Mouse (Mus musculus) kidney, embryonic 14.5 days (tissue): Measurements from ENCODE around the gene Maml3. TPM values are rescaled to one million over a fixed set of nuclear protein-coding genes. Genes with fewer than 3 reads are reported as not detected.

Source experiments
- ATAC-seq: fragments of 200-750 bp; cut with Nextera tagmentation; 2 replicates; pipeline ENCODE4 v1.8.0; 2017; ENCODE audit warnings: moderate number of reproducible peaks, mild to moderate bottlenecking, moderate TSS enrichment, moderate library complexity; ENCODE audit not compliant: low FRiP score, low TSS enrichment
- H3K27ac ChIP-seq: fragments of 300-500 bp; sonication (generic); 2 replicates; pipeline ENCODE4 v1.5.1; 2014; ENCODE audit warnings: low read depth, mild to moderate bottlenecking, low read length, moderate library complexity, mixed read lengths
- H3K27me3 ChIP-seq: fragments of 300-500 bp; sonication (generic); 2 replicates; pipeline ENCODE4 v1.6.1; 2014; ENCODE audit warnings: mild to moderate bottlenecking, low read length; ENCODE audit not compliant: control insufficient read depth, insufficient read depth
- H3K36me3 ChIP-seq: fragments of 300-500 bp; sonication (generic); 2 replicates; pipeline ENCODE4 v1.6.1; 2014; ENCODE audit warnings: low read length, mixed read lengths; ENCODE audit not compliant: control insufficient read depth, insufficient read depth
- H3K4me1 ChIP-seq: fragments of 300-500 bp; sonication (generic); 2 replicates; pipeline ENCODE4 v1.6.1; 2014; ENCODE audit warnings: low read length, mixed read lengths; ENCODE audit not compliant: control insufficient read depth, insufficient read depth
- H3K4me2 ChIP-seq: fragments of 300-500 bp; sonication (generic); replicated peaks from 2 replicates; pipeline ENCODE4 v1.6.1; 2014; ENCODE audit warnings: low read depth, mild to moderate bottlenecking, low read length
- H3K4me3 ChIP-seq: fragments of 300-500 bp; sonication (generic); 2 replicates; pipeline ENCODE4 v1.5.1; 2014; ENCODE audit warnings: mild to moderate bottlenecking, low read length
- H3K9ac ChIP-seq: fragments of 300-500 bp; sonication (generic); 2 replicates; pipeline ENCODE4 v1.6.1; 2014; ENCODE audit warnings: low read depth, mild to moderate bottlenecking, low read length, moderate library complexity
- H3K9me3 ChIP-seq: fragments of 300-500 bp; sonication (generic); 2 replicates; pipeline ENCODE4 v1.6.1; 2016; ENCODE audit warnings: low read length; ENCODE audit not compliant: control insufficient read depth
- WGBS: fragments of 180-500 bp; shearing (Covaris S2); extraction: QIAGEN DNeasy Blood & Tissue Kit; methylation state at CpG from one replicate; pipeline ENCODE4 v1.1.7; 2014; 5-methylcytosine and 5-hydroxymethylcytosine counted together
- polyA plus RNA-seq: library from polyadenylated mRNA; unstranded; fragments of >200 nt; fragmentation: Nextera tagmentation; extraction: Ambion mirVana; gene quantifications from 2 replicates; pipeline ENCODE4 v1.2.1, GENCODE M21; 2014

Maml3 gene
- polyA plus RNA-seq, 1 experiment from 2014 or later = 9.4 TPM

- H3K4me2 ChIP-seq = peak overlapping the region; percentile 31; the same call in 1 of the 2 replicates
- WGBS = 6% methylated on average over 10 of the region's 10 CpGs
- ATAC-seq = peak; percentile 95
- H3K27me3 ChIP-seq = no peaks in the 10 kb centered on the region
- H3K9me3 ChIP-seq = no peaks in the 10 kb centered on the region
- H3K9ac ChIP-seq = no peak overlapping the region
- no peaks in the 10 kb centered on the region for H3K36me3 ChIP-seq
- H3K4me3 ChIP-seq = no peak overlapping the region
- H3K4me1 ChIP-seq = peaks cover 42% of the 10 kb centered on the region
- H3K27ac ChIP-seq = peak overlapping the region; percentile 93
Observed at GRCm38 (mm10) chr3:51916060-51916870, 188.6 kb downstream of the Maml3 start.

DNA sequence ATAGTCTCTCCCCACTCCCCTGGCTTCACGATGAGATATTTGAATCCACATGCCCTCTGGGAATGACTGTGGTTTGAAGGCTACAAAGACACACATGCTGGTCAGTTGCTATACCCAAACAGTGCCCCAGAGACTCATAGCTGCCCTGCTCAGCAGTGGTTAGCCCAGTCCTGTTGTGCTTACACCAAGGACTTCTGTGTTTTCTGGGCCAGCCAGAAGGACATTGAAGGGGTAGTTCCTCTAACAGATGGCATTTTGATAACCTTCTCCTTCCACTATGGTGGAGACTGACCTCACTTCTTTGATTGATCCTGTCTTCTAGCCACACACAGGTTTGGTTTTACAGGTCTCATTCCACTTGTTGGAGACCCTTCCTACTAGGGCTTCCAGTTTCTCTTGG, 189.5 kb downstream of the Maml3 start:
- Histone ChIP-seq H3K9me3 (no peaks in the 10 kb centered on the region), H3K4me2 (no peak overlapping the region), H3K27me3 (no peaks in the 10 kb centered on the region), H3K27ac (peak overlapping the region; percentile 93), H3K4me3 (no peak overlapping the region), H3K4me1 (peaks cover 42% of the 10 kb centered on the region), H3K36me3 (no peaks in the 10 kb centered on the region), H3K9ac (no peak overlapping the region)
- no peak for ATAC-seq
- 57% methylated on average over 1 of the region's 1 CpGs for WGBS

- ATAC-seq = no peak
- WGBS = 72% methylated on average over 4 of the region's 4 CpGs
- H3K27ac ChIP-seq = no peak overlapping the region; the same call in 1 of the 2 replicates
Observed at GRCm38 (mm10) chr3:51914900-51915299, 190.0 kb downstream of the Maml3 start.

DNA sequence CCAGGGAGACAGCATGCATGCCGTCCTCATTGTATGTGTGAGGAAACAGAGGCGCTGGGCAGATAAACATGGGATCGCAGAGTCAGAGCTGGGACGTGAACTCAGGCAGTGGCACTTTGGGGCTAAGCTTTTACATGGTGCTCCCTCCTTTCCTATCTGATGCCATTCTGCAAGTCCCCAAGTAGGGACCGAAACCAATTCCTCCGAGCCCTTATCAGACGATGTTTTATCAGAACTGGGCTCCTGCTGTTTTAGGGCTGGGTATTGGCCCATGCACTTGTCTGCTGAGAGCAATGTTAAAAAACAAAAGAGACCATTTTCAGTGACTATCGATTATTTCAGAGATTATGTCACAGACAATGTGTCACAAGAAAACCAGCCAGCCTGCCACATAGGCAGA, 191.4 kb downstream of the Maml3 start:
- H3K9me3 ChIP-seq = no peaks in the 10 kb centered on the region
- H3K9ac ChIP-seq = no peak overlapping the region
- no peak overlapping the region for H3K4me2 ChIP-seq
- no peak overlapping the region for H3K27ac ChIP-seq
- no peaks in the 10 kb centered on the region for H3K27me3 ChIP-seq
- H3K4me3 ChIP-seq = no peak overlapping the region
- no peaks in the 10 kb centered on the region for H3K36me3 ChIP-seq
- peaks cover 48% of the 10 kb centered on the region for H3K4me1 ChIP-seq
- WGBS = 93% methylated on average over 8 of the region's 8 CpGs
- ATAC-seq = no peak

More at GRCm38 (mm10) chr3:51914900-51915299, 190.0 kb downstream of the Maml3 start:
- H3K4me1 ChIP-seq = peaks cover 42% of the 10 kb centered on the region
- no peak overlapping the region for H3K4me2 ChIP-seq
- no peaks in the 10 kb centered on the region for H3K27me3 ChIP-seq
- H3K4me3 ChIP-seq = no peak overlapping the region
- no peaks in the 10 kb centered on the region for H3K36me3 ChIP-seq
- no peak overlapping the region for H3K9ac ChIP-seq
- H3K9me3 ChIP-seq = no peaks in the 10 kb centered on the region

- no peaks in the 10 kb centered on the region for H3K9me3 ChIP-seq
- H3K27ac ChIP-seq = no peak overlapping the region
- H3K4me1 ChIP-seq = peaks cover 38% of the 10 kb centered on the region
- H3K4me2 ChIP-seq = no peak overlapping the region
- H3K27me3 ChIP-seq = no peaks in the 10 kb centered on the region
- no peak for ATAC-seq
- 49% methylated on average over 8 of the region's 8 CpGs for WGBS
- H3K4me3 ChIP-seq = no peak overlapping the region
- H3K9ac ChIP-seq = no peak overlapping the region
- no peaks in the 10 kb centered on the region for H3K36me3 ChIP-seq
Observed at GRCm38 (mm10) chr3:51912214-51912613, 192.7 kb downstream of the Maml3 start.

GRCm38 (mm10) chr3:51908437-51908990, 196.4 kb downstream of the Maml3 start:
- Histone ChIP-seq H3K4me3 (no peak overlapping the region), H3K27me3 (no peaks in the 10 kb centered on the region), H3K9me3 (no peaks in the 10 kb centered on the region), H3K27ac (no peak overlapping the region), H3K36me3 (no peaks in the 10 kb centered on the region), H3K9ac (no peak overlapping the region), H3K4me1 (peaks cover 22% of the 10 kb centered on the region), H3K4me2 (no peak overlapping the region; the same call in 1 of the 2 replicates)
- 29% methylated on average over 14 of the region's 14 CpGs for WGBS
- ATAC-seq = peak; percentile 40; the same call in 1 of the 2 replicates

- no peak overlapping the region for H3K27ac ChIP-seq
- 75% methylated on average over 10 of the region's 10 CpGs for WGBS
- no peaks in the 10 kb centered on the region for H3K9me3 ChIP-seq
- H3K9ac ChIP-seq = no peak overlapping the region
- ATAC-seq = no peak
- H3K4me1 ChIP-seq = peaks cover 19% of the 10 kb centered on the region
- no peak overlapping the region for H3K4me2 ChIP-seq
- H3K4me3 ChIP-seq = no peak overlapping the region
- H3K36me3 ChIP-seq = no peaks in the 10 kb centered on the region
- no peaks in the 10 kb centered on the region for H3K27me3 ChIP-seq
Observed at GRCm38 (mm10) chr3:51907113-51907860, 197.6 kb downstream of the Maml3 start.

DNA sequence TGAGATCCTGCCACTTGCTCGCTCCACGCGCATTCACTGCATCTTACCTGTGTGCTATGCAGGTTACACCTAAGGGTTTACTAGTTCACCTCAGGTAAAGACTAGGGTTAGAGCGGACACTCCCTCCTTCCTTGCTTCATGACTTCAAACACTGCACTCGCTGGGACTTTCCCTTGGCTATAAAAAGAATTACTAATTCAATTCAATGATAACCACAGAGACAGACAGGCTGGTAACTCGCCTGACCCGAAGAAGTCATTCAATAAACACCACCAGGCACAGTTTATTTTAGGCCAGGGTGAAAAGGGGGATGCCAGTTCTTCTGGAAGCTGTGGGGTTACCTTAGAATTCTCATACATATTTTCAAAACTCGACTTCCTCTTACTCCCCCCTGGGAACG, 199.0 kb downstream of the Maml3 start:
- H3K4me1 ChIP-seq = 0 out of 2 replicates have a peak, but pooled peaks cover 14% of the 10 kb centered on the region
- 81% methylated on average over 9 of the region's 9 CpGs for WGBS
- no peak overlapping the region for H3K4me2 ChIP-seq
- ATAC-seq = no peak
- H3K36me3 ChIP-seq = no peaks in the 10 kb centered on the region
- no peak overlapping the region for H3K27ac ChIP-seq
- no peak overlapping the region for H3K4me3 ChIP-seq
- H3K27me3 ChIP-seq = no peaks in the 10 kb centered on the region
- H3K9me3 ChIP-seq = no peaks in the 10 kb centered on the region
- no peak overlapping the region for H3K9ac ChIP-seq
